Mouse (Mus musculus): Measurements from ENCODE around the gene Carmil2. TPM values are rescaled to one million over a fixed set of nuclear protein-coding genes. Genes with fewer than 3 reads are reported as not detected.
A peak's percentile ranks its signal among the peaks of the same experiment; 100 is the strongest.

The Carmil2 gene
- polyA plus RNA-seq, 1 experiment from 2014 or later = 1.4 TPM

DNA sequence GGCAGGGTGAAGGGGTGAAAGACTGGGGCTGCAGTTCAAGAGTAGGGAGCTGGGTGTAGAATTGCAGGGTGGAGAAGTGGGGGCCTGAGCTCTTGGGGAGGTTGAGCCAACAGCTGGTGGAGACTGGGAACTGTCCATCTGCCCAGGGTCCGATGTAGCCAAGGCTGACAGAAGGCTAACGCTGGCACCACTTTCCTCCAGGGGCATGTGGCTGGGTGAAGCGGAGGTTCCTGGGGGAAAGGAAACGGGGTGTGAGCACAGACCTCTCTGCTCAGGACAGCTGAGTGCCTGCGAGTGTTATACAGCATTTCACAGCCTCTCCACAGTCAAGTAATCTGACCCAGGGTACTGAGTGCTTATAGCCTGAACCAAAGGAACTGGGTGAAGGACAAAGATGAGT, 12.7 kb downstream of the Carmil2 start:
- Histone ChIP-seq H3K27ac (no peak overlapping the region), H3K36me3 (peaks cover 17% of the 10 kb centered on the region; the same call in 1 of the 2 replicates), H3K4me3 (replicated peaks) (no peak overlapping the region), H3K9me3 (no peaks in the 10 kb centered on the region), H3K4me2 (no peak overlapping the region), H3K4me1 (peaks cover 25% of the 10 kb centered on the region), H3K27me3 (replicated peaks) (peaks cover 3% of the 10 kb centered on the region; the same call in 1 of the 2 replicates), H3K9ac (no peak overlapping the region)
- 87% methylated on average over 5 of the region's 5 CpGs for WGBS
- no peak for ATAC-seq (ENCODE audit: insufficient read depth, low FRiP score, low read depth)

- Histone ChIP-seq H3K4me3 (replicated peaks) (peak overlapping the region; percentile 80), H3K9me3 (no peaks in the 10 kb centered on the region), H3K36me3 (peaks cover 17% of the 10 kb centered on the region; the same call in 1 of the 2 replicates), H3K27ac (no peak overlapping the region), H3K4me1 (peaks cover 18% of the 10 kb centered on the region), H3K4me2 (peak overlapping the region; percentile 93), H3K27me3 (replicated peaks) (no peaks in the 10 kb centered on the region), H3K9ac (peak overlapping the region; percentile 65; the same call in 1 of the 2 replicates)
- WGBS = 89% methylated on average over 11 of the region's 11 CpGs
- ATAC-seq (ENCODE audit: insufficient read depth, low FRiP score, low read depth) = no peak
These were observed 13.6 kb downstream of the Carmil2 start for GRCm38 (mm10) chr8:105699488-105700215.

GRCm38 (mm10) chr8:105700566-105700965, 14.5 kb downstream of the Carmil2 start:
- Histone ChIP-seq H3K27ac (peak overlapping the region; percentile 96), H3K4me3 (replicated peaks) (peak overlapping the region; percentile 80), H3K27me3 (replicated peaks) (no peaks in the 10 kb centered on the region), H3K4me2 (peak overlapping the region; percentile 93), H3K9me3 (no peaks in the 10 kb centered on the region), H3K9ac (peak overlapping the region; percentile 65), H3K36me3 (peaks cover 17% of the 10 kb centered on the region; the same call in 1 of the 2 replicates), H3K4me1 (peaks cover 18% of the 10 kb centered on the region)
- 0% methylated on average over 21 of the region's 21 CpGs for WGBS
- ATAC-seq (ENCODE audit: insufficient read depth, low FRiP score, low read depth) = peak; percentile 57

DNA sequence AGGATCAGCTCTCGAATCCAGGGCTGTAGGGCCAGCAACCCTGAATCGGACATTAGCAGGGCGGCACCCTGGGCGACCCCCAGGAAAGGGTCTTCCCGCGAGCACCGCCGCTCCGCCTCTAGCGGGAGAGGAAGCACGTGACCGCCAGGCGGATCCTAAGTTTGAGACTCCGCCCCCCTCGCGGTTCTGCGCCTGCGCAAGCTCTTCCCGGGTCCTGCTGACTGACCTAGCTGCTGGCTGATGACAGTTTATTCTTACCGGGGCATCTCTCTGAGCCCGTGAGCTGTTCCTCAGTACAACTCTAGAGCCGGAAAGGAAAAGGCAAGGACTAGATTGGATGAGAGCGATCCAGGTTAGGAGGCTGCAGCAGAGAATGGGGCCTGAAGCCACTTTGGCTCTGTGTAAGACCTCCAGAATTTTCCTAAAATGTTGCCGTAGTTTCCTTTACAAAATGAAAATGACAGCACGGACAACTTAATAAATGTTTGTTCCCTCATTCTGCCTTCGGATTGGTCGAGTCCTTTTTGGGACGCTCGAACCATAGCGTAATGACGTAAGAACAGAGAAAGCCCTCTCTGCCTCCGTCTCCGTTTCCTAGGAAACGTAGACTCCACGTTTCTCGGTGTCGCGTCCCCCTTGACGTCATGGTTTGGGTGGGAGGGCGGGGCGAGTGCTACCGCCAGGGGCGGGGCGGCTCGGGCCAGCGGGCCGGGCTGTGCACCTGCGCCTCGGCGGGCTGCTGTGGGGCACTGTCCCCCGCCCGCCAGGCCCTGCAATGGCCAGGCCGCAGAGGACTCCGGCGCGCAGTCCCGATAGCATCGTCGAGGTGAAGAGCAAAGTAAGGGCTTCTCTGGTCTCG, 15.1 kb downstream of the Carmil2 start, which contains the start of the genes Acd and Pard6a:
TSS of gene Acd (minus strand) at position 137 of the 859 bp plus-strand sequence.
TSS of gene Pard6a (plus strand) at position 183 of the 859 bp plus-strand sequence.
- Histone ChIP-seq H3K27me3 (replicated peaks) (no peaks in the 10 kb centered on the region), H3K9ac (peak within 1 kb of the TSS; percentile 65), H3K36me3 (peaks cover 17% of the 10 kb centered on the region; the same call in 1 of the 2 replicates), H3K27ac (peak within 1 kb of the TSS; percentile 96), H3K9me3 (no peaks in the 10 kb centered on the region), H3K4me1 (peaks cover 18% of the 10 kb centered on the region), H3K4me2 (peak within 1 kb of the TSS; percentile 93), H3K4me3 (replicated peaks) (peak within 1 kb of the TSS; percentile 80)
- WGBS = under 1% methylated on average over 60 of the region's 60 CpGs
- peak; percentile 80 for ATAC-seq (ENCODE audit: insufficient read depth, low FRiP score, low read depth)

DNA sequence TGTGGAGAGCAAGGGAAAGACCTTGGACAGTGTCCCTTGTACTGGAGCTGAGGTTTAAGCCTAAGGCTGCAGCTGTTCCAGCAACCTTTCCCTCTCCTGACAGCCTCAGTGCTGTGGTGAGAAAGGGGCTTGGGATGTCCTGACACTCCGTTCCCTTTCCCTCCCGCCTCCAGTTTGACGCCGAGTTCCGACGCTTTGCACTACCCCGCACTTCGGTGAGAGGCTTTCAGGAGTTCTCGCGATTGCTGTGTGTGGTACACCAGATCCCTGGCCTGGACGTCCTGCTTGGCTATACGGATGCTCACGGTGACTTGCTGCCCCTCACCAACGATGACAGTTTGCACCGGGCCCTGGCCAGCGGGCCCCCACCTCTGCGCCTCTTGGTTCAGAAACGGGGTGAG, 15.9 kb downstream of the Carmil2 start:
- Histone ChIP-seq H3K36me3 (peaks cover 14% of the 10 kb centered on the region; the same call in 1 of the 2 replicates), H3K9ac (peak overlapping the region; percentile 5), H3K4me3 (replicated peaks) (peak overlapping the region; percentile 80), H3K4me2 (peak overlapping the region; percentile 93), H3K27me3 (replicated peaks) (no peaks in the 10 kb centered on the region), H3K9me3 (no peaks in the 10 kb centered on the region), H3K27ac (peak overlapping the region; percentile 96; the same call in 1 of the 2 replicates), H3K4me1 (peaks cover 20% of the 10 kb centered on the region)
- no peak for ATAC-seq (ENCODE audit: insufficient read depth, low FRiP score, low read depth)
- WGBS = 39% methylated on average over 18 of the region's 18 CpGs

DNA sequence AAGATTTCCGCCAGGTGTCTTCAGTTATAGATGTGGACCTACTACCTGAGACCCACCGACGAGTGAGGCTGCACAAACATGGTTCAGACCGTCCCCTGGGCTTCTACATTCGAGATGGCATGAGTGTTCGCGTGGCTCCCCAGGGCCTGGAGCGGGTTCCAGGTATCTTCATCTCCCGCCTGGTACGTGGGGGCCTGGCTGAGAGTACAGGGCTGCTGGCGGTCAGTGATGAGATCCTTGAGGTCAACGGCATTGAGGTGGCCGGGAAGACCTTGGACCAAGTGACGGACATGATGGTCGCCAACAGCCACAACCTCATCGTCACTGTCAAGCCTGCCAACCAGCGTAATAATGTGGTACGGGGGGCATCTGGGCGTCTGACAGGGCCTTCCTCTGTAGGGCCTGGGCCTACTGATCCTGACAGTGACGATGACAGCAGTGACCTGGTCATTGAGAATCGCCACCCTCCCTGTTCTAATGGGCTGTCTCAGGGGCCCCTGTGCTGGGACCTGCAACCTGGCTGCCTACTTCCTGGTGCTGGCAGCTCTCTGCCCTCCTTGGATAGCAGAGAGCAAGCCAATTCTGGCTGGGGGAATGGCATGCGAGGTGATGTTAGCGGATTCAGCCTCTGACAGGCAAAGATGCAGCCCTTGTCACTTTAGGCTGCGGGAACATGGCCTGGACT, 16.8 kb downstream of the Carmil2 start:
- WGBS = 89% methylated on average over 24 of the region's 24 CpGs
- Histone ChIP-seq H3K9me3 (no peaks in the 10 kb centered on the region), H3K9ac (no peak overlapping the region), H3K36me3 (0 out of 2 replicates have a peak, but pooled peaks cover 10% of the 10 kb centered on the region), H3K27ac (no peak overlapping the region), H3K4me2 (no peak overlapping the region), H3K27me3 (replicated peaks) (no peaks in the 10 kb centered on the region), H3K4me1 (peaks cover 22% of the 10 kb centered on the region), H3K4me3 (replicated peaks) (no peak overlapping the region)
- ATAC-seq (ENCODE audit: insufficient read depth, low FRiP score, low read depth) = no peak

DNA sequence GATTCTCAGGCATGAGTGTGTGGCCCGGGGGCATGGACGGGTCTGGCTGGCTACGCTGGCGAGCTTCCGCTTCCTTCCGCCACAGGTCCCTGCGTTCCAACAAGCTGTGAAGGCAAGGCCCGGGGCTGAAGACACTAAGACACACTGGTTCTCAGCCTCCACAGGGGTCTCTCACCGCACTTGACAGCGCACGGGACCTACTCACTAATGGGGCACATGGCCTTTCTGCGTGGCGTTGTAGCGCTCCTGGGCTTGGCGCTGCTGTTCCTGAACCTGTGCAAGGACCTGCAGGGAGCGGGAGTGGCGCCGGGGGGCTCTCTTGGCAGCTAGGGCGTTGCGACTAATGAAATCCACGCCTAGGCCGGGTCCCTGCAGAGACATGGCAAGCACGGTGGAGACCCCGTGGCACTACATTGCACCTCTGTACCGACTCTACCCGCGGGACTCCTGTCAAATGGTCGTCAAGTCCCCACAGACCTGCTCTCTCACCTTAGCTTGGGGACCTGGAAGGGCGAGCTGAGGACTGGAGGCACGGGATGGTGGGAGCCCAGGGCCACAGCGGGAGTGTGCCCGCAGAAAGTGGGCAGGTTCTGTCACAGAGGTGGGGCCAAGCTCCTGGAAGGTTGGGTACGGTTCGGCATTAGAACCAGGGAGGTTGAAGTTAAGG, 18.2 kb downstream of the Carmil2 start:
- Histone ChIP-seq H3K9me3 (no peaks in the 10 kb centered on the region), H3K4me1 (peaks cover 22% of the 10 kb centered on the region), H3K4me3 (replicated peaks) (no peak overlapping the region), H3K36me3 (0 out of 2 replicates have a peak, but pooled peaks cover 10% of the 10 kb centered on the region), H3K27ac (no peak overlapping the region), H3K9ac (no peak overlapping the region), H3K4me2 (no peak overlapping the region), H3K27me3 (replicated peaks) (no peaks in the 10 kb centered on the region)
- 94% methylated on average over 34 of the region's 34 CpGs for WGBS
- no peak for ATAC-seq (ENCODE audit: insufficient read depth, low FRiP score, low read depth)

- H3K36me3 ChIP-seq = 0 out of 2 replicates have a peak, but pooled peaks cover 10% of the 10 kb centered on the region
- H3K9me3 ChIP-seq = no peaks in the 10 kb centered on the region
- no peak overlapping the region for H3K4me2 ChIP-seq
- no peaks in the 10 kb centered on the region for H3K27me3 ChIP-seq (replicated peaks)
- ATAC-seq (ENCODE audit: insufficient read depth, low FRiP score, low read depth) = no peak
- H3K9ac ChIP-seq = no peak overlapping the region
- no peak overlapping the region for H3K27ac ChIP-seq
- H3K4me1 ChIP-seq = peaks cover 17% of the 10 kb centered on the region
- no peak overlapping the region for H3K4me3 ChIP-seq (replicated peaks)
- WGBS = 89% methylated on average over 6 of the region's 6 CpGs
These were observed 18.9 kb downstream of the Carmil2 start for GRCm38 (mm10) chr8:105704955-105705354.

DNA sequence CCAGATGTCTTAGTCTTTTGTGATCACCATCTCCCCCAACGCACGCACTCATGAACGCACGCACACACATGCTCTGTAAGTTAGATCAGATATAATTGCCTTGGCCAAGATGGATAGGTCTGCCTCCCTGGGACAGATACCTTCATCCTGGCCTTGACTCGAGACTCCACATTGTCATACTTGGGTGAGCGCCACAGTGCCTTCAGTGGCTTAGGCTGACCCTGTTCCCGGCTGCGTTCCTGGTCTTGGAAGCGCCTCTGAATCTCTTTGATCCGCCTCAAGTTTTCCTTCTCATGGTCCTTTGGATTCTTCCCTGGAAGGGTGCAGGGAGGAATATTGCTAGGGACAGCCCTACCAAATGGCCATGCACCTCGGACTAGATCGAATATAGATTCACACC, 20.4 kb downstream of the Carmil2 start:
- H3K4me1 ChIP-seq = peaks cover 12% of the 10 kb centered on the region

GRCm38 (mm10) chr8:105707498-105708403, 21.7 kb downstream of the Carmil2 start, which contains the start of the genes 4933405L10Rik and Enkd1:
4933405L10Rik (plus strand) TSS chr8:105707655.
Enkd1 (minus strand) TSS chr8:105708210.
- WGBS = under 1% methylated on average over 53 of the region's 55 CpGs
- peak within 1 kb of the TSS; percentile 64 for H3K9ac ChIP-seq
- peak; percentile 81 for ATAC-seq (ENCODE audit: insufficient read depth, low FRiP score, low read depth)

More for the DNA sequence above, 20.4 kb downstream of the Carmil2 start:
- no peak for ATAC-seq (ENCODE audit: insufficient read depth, low FRiP score, low read depth)
- 81% methylated on average over 12 of the region's 12 CpGs for WGBS
- Histone ChIP-seq H3K9me3 (no peaks in the 10 kb centered on the region), H3K36me3 (0 out of 2 replicates have a peak, but pooled peaks cover 10% of the 10 kb centered on the region), H3K4me2 (0 out of 2 replicates have a peak overlapping the region, but pooled peaks have one; percentile 95), H3K9ac (no peak overlapping the region), H3K27ac (no peak overlapping the region), H3K27me3 (replicated peaks) (no peaks in the 10 kb centered on the region), H3K4me3 (replicated peaks) (no peak overlapping the region)

More at GRCm38 (mm10) chr8:105707498-105708403, 21.7 kb downstream of the Carmil2 start, which contains the start of the genes 4933405L10Rik and Enkd1:
- Histone ChIP-seq H3K9me3 (no peaks in the 10 kb centered on the region), H3K27me3 (replicated peaks) (no peaks in the 10 kb centered on the region), H3K4me3 (replicated peaks) (peak within 1 kb of the TSS; percentile 90), H3K36me3 (0 out of 2 replicates have a peak, but pooled peaks cover 7% of the 10 kb centered on the region), H3K4me2 (peak within 1 kb of the TSS; percentile 95), H3K27ac (no peak within 1 kb of the TSS), H3K4me1 (0 out of 2 replicates have a peak, but pooled peaks cover 5% of the 10 kb centered on the region)

Data from stomach, embryonic 15.5 days (tissue).